Mouse (Mus musculus): Measurements from ENCODE around the gene Gosr1. TPM values are rescaled to one million over a fixed set of nuclear protein-coding genes. Genes with fewer than 3 reads are reported as not detected.

The Gosr1 gene
- polyA plus RNA-seq, 1 experiment from 2014 or later: 17.7 TPM

DNA sequence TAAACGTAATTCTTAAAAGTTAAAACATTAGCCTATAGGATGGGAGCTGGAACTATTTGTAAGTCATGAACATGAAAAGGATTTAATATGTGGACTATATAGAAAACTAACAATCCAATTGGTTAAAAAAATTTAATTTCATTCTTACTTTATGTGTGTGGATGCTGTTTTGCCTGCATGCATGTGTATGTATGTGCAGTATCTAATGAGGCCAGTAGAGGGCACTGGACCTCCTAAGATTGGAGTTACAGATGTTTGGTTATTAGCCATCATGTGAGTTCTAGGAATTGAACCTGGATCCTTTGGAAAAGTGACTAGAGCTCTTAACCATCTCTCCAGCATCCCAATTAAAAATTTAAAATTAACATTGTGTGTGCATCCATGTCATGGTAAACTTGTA, 25.9 kb upstream of the Gosr1 start:
- Histone ChIP-seq H3K4me1 (replicated peaks; ENCODE audit: control insufficient read depth, insufficient read depth) (no peaks in the 10 kb centered on the region), H3K4me2 (replicated peaks; ENCODE audit: low read depth) (no peak overlapping the region), H3K27ac (replicated peaks) (no peak overlapping the region), H3K9me3 (ENCODE audit: control insufficient read depth, low read length) (no peaks in the 10 kb centered on the region), H3K4me3 (ENCODE audit: low read depth, low read length) (no peak overlapping the region), H3K27me3 (ENCODE audit: control insufficient read depth, insufficient read depth, low read length) (no peaks in the 10 kb centered on the region), H3K36me3 (ENCODE audit: control insufficient read depth, insufficient read depth, low read length) (peaks cover 17% of the 10 kb centered on the region; the same call in 1 of the 2 replicates), H3K9ac (ENCODE audit: low read length) (no peak overlapping the region)
- WGBS: 78% methylated on average over 1 of the region's 1 CpGs
- TF ChIP-seq EP300 (optimal IDR thresholded peaks at IDR 0.05) (no peak), CTCF (IDR thresholded peaks at IDR 0.05; ENCODE audit: low read depth) (peak; percentile 91)
- ATAC-seq (ENCODE audit: low FRiP score, low TSS enrichment): no peak; the same call in 1 of the 2 replicates
- DNase-seq (ENCODE audit: low spot score): peak; percentile 44

DNA sequence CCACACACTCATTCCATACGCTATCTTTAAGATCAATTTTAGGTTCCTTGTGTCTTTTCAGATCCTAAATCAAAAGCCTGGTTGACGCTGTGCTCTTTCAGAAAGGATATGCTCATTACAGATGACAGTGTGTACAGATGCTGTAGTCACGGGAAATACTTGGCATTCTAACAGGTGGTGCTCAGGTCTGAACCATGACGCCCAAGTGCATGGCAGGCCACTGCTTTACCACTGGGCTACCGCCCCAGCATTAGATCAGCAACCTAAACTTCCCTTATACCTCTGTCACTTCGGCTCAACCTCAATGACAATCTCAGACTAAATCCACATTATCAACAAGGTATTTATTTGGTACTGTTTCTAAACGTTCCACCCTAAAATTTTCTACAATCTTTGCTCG, 12.2 kb upstream of the Gosr1 start:
- no peak for TF ChIP-seq CTCF (IDR thresholded peaks at IDR 0.05; ENCODE audit: low read depth)
- no peak overlapping the region for H3K4me3 ChIP-seq (ENCODE audit: low read depth, low read length)
- ATAC-seq (ENCODE audit: low FRiP score, low TSS enrichment) (no peak), DNase-seq (ENCODE audit: low spot score) (no peak)
- H3K4me2 ChIP-seq (replicated peaks; ENCODE audit: low read depth): no peak overlapping the region
- H3K36me3 ChIP-seq (ENCODE audit: control insufficient read depth, insufficient read depth, low read length): no peaks in the 10 kb centered on the region
- no peaks in the 10 kb centered on the region for H3K4me1 ChIP-seq (replicated peaks; ENCODE audit: control insufficient read depth, insufficient read depth)
- no peak overlapping the region for H3K9ac ChIP-seq (ENCODE audit: low read length)
- no peak overlapping the region for H3K27ac ChIP-seq (replicated peaks)
- 84% methylated on average over 8 of the region's 8 CpGs for WGBS
- no peaks in the 10 kb centered on the region for H3K27me3 ChIP-seq (ENCODE audit: control insufficient read depth, insufficient read depth, low read length)
- H3K9me3 ChIP-seq (ENCODE audit: control insufficient read depth, low read length): no peaks in the 10 kb centered on the region

DNA sequence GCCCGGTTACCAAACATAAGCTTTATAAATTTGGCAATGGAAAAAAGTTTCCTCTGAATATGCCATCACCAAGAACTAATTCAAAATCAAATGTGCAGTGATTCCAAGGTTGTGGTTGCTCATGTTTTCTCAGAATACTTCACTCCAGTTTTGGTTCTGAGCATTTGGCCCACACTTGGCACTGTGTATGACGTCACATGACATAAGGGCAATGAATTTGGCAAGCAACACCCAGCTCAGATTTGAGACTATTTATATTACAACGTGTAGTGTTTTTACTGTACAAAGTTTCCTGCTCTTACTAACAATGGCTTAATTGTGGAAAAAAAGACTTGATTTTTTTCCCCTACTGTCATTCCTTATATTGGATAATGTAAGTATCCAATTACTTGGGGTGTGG, 10.4 kb upstream of the Gosr1 start:
- Histone ChIP-seq H3K9me3 (ENCODE audit: control insufficient read depth, low read length) (no peaks in the 10 kb centered on the region), H3K27ac (replicated peaks) (no peak overlapping the region), H3K4me3 (ENCODE audit: low read depth, low read length) (no peak overlapping the region), H3K4me2 (replicated peaks; ENCODE audit: low read depth) (no peak overlapping the region), H3K9ac (ENCODE audit: low read length) (no peak overlapping the region), H3K4me1 (replicated peaks; ENCODE audit: control insufficient read depth, insufficient read depth) (no peaks in the 10 kb centered on the region), H3K36me3 (ENCODE audit: control insufficient read depth, insufficient read depth, low read length) (no peaks in the 10 kb centered on the region), H3K27me3 (ENCODE audit: control insufficient read depth, insufficient read depth, low read length) (no peaks in the 10 kb centered on the region)
- 36% methylated on average over 3 of the region's 3 CpGs for WGBS
- no peak for DNase-seq (ENCODE audit: low spot score)
- ATAC-seq (ENCODE audit: low FRiP score, low TSS enrichment): no peak
- TF ChIP-seq CTCF (IDR thresholded peaks at IDR 0.05; ENCODE audit: low read depth) (no peak), EP300 (optimal IDR thresholded peaks at IDR 0.05) (no peak)

DNA sequence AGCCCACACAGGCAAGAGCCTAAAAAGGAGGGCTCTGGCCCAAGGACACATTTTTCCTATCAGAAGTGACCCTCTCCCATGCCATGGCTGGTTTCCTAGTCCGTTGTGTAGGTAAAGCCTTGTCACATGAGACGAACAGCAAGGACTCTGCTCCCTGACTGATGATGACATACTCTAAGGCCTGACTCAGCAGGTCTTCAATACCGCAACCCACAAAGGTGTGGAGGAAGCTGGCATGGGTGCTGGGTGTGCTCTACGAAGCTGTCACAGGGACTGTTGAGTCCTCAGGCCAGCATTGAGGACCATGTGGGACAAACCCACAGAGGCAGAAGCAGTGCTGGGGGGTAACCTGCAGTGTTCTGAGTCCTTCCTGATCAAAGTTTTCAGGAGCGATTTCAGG, 7.2 kb upstream of the Gosr1 start:
- 80% methylated on average over 5 of the region's 5 CpGs for WGBS

DNA sequence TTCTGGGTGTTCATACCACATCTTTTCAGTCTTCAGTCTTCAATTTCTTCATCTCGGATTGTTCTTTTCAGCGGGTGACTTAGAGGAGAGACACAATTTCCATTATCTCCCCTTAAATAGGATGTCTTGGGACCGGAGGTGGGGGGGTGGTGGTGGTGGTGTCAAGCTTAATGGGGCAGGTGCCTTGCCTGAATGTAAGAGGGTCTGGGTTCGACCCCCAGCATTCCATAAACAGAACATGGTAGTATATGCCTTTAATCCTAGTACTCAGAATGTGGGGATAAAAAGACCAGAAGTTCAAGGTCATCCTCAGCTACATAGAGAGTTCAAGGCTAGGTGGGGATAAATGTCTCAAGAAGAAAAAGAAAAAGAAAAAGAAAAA, 353 bp upstream of the Gosr1 start:
- Histone ChIP-seq H3K27ac (replicated peaks) (no peak overlapping the region), H3K4me3 (ENCODE audit: low read depth, low read length) (peak overlapping the region; percentile 90; the same call in 1 of the 2 replicates), H3K4me2 (replicated peaks; ENCODE audit: low read depth) (peak overlapping the region; percentile 31; the same call in 1 of the 2 replicates), H3K4me1 (replicated peaks; ENCODE audit: control insufficient read depth, insufficient read depth) (no peaks in the 10 kb centered on the region), H3K9me3 (ENCODE audit: control insufficient read depth, low read length) (no peaks in the 10 kb centered on the region), H3K9ac (ENCODE audit: low read length) (0 out of 2 replicates have a peak overlapping the region, but pooled peaks have one; percentile 2), H3K27me3 (ENCODE audit: control insufficient read depth, insufficient read depth, low read length) (no peaks in the 10 kb centered on the region), H3K36me3 (ENCODE audit: control insufficient read depth, insufficient read depth, low read length) (0 out of 2 replicates have a peak, but pooled peaks cover 8% of the 10 kb centered on the region)
- 17% methylated on average over 4 of the region's 4 CpGs for WGBS
- TF ChIP-seq EP300 (optimal IDR thresholded peaks at IDR 0.05) (no peak), CTCF (IDR thresholded peaks at IDR 0.05; ENCODE audit: low read depth) (no peak)
- DNase-seq (ENCODE audit: low spot score): no peak
- no peak for ATAC-seq (ENCODE audit: low FRiP score, low TSS enrichment)

More for the DNA sequence above, 7.2 kb upstream of the Gosr1 start:
- peak; percentile 51; the same call in 1 of the 2 replicates for ATAC-seq (ENCODE audit: low FRiP score, low TSS enrichment)
- Histone ChIP-seq H3K36me3 (ENCODE audit: control insufficient read depth, insufficient read depth, low read length) (no peaks in the 10 kb centered on the region), H3K27ac (replicated peaks) (no peak overlapping the region), H3K4me2 (replicated peaks; ENCODE audit: low read depth) (no peak overlapping the region), H3K27me3 (ENCODE audit: control insufficient read depth, insufficient read depth, low read length) (no peaks in the 10 kb centered on the region), H3K9me3 (ENCODE audit: control insufficient read depth, low read length) (no peaks in the 10 kb centered on the region), H3K9ac (ENCODE audit: low read length) (no peak overlapping the region), H3K4me1 (replicated peaks; ENCODE audit: control insufficient read depth, insufficient read depth) (no peaks in the 10 kb centered on the region), H3K4me3 (ENCODE audit: low read depth, low read length) (no peak overlapping the region)
- no peak for DNase-seq (ENCODE audit: low spot score)
- TF ChIP-seq CTCF (IDR thresholded peaks at IDR 0.05; ENCODE audit: low read depth) (no peak), EP300 (optimal IDR thresholded peaks at IDR 0.05) (no peak)

DNA sequence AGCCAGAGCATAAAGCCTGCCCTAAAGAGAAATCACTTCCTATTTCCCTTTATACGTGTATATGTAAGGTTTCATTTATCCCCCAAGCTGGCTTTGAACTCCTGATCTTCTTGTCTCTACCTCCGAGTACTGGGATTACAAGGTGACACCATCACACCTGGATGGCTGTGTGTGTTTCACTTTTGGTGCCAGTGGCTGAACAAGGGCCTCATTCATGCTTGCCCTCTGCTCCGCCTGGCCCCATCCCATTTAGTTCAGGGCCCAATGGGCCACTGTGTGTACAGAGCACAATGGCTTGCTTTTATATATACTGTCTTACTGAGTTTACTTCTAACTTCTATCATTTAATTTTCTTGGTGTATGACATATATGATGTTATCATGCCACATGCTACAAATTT, 11.1 kb downstream of the Gosr1 start:
- no peak for ATAC-seq (ENCODE audit: low FRiP score, low TSS enrichment)
- H3K9ac ChIP-seq (ENCODE audit: low read length): no peak overlapping the region

More for the DNA sequence above, 11.1 kb downstream of the Gosr1 start:
- DNase-seq (ENCODE audit: low spot score): no peak
- H3K27me3 ChIP-seq (ENCODE audit: control insufficient read depth, insufficient read depth, low read length): no peaks in the 10 kb centered on the region
- no peaks in the 10 kb centered on the region for H3K9me3 ChIP-seq (ENCODE audit: control insufficient read depth, low read length)
- H3K4me2 ChIP-seq (replicated peaks; ENCODE audit: low read depth): no peak overlapping the region
- 91% methylated on average over 3 of the region's 3 CpGs for whole genome bisulfite sequencing
- no peak overlapping the region for H3K4me3 ChIP-seq (ENCODE audit: low read depth, low read length)
- H3K4me1 ChIP-seq (replicated peaks; ENCODE audit: control insufficient read depth, insufficient read depth): no peaks in the 10 kb centered on the region
- H3K36me3 ChIP-seq (ENCODE audit: control insufficient read depth, insufficient read depth, low read length): peaks cover 27% of the 10 kb centered on the region
- TF ChIP-seq CTCF (IDR thresholded peaks at IDR 0.05; ENCODE audit: low read depth): no peak
- TF ChIP-seq EP300 (optimal IDR thresholded peaks at IDR 0.05): no peak
- H3K27ac ChIP-seq (replicated peaks): no peak overlapping the region

Data from stomach, postnatal 0 days (tissue).